Mouse (Mus musculus): ENCODE results near the gene Rassf6.
"Not testable (repeated sequence)": the region's sequence is repeated elsewhere in the genome, so short reads cannot be mapped to it uniquely, and the experiment has no call there.

The Rassf6 gene

DNA sequence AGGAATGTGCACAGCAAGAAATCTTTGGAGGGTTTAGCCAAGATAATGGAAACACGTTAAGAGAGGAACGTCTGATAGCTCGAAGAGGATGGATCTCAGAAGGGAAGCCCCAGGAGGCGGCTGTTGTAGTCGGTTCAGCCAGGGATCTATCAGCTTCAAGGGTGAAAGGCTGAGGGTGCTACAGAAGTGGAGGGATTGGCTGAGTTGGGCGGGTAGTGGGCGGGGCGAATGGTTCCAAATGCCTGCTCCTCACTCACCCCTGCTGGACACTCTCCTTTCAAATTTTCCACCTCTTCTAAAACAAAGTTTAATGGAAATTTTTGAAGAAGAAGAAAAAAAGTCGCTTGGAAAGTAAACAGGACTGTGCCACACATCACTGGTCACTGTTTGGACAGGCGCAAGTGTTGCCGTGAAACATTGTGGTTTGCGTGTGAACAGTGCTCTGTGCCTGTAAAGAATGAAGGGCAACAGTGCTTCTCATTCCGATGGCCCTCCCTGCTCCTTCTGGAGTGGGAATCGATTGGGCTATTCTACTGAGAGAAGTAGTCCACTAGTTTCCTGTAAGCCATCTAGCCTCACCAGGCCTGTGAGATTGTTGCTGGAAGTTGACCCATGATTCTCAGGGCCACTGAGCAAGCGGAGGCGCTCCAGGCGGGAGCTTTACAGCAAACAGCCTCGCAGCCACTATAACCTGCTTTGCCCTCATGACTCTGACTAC lies 15.6 kb downstream of the Rassf6 start:
- DNase-seq (ENCODE audit: low read depth in 1 of 2, low spot score in 2 of 2), result no peak

DNA sequence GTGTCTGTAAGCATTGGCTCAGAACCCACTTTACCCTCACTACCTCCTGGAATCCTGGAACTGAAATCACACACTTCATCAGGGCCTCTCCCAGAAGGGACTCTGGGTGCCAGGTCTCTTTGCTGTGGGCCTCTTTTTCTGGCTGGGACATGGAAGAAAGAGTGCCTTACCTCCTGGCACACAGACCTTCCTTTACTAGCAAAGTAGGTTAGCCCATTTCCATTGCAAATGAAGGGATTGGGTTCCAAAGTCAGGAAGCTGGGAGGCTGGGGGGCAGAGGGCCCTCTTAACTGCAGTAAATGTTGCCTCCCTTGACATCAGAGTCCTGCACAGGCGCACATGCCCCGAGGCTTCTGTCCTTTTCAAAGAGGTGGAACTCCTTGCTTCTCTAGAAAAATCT lies 17.2 kb downstream of the Rassf6 start:
- no peak for DNase-seq (ENCODE audit: low read depth in 1 of 2, low spot score in 2 of 2)

- DNase-seq (ENCODE audit: low read depth in 1 of 2, low spot score in 2 of 2), result no peak
These were observed 18.7 kb downstream of the Rassf6 start for GRCm38 (mm10) chr5:90621726-90622125.

DNA sequence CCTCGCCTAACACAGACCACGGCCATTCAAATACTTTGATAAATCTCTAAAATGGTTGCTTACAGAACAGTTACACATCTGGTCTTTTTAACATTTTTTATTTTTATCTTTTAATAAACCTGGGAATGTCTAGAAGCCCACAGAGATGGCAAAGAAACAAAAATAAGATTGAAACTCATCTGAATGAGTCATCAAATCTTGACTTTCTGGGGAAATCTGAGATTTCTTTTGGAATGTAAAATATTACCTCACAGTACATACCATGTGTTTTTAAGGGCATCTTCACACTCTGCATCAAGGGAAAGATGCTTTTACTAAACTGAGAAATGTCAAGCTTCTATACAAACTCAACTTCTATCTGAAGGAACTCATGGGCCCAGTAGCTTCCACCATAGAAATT lies 19.1 kb downstream of the Rassf6 start:
- DNase-seq (ENCODE audit: low read depth in 1 of 2, low spot score in 2 of 2), result no peak

- no peak for DNase-seq (ENCODE audit: low read depth in 1 of 2, low spot score in 2 of 2)
These were observed 22.6 kb downstream of the Rassf6 start for GRCm38 (mm10) chr5:90617859-90618258.

DNA sequence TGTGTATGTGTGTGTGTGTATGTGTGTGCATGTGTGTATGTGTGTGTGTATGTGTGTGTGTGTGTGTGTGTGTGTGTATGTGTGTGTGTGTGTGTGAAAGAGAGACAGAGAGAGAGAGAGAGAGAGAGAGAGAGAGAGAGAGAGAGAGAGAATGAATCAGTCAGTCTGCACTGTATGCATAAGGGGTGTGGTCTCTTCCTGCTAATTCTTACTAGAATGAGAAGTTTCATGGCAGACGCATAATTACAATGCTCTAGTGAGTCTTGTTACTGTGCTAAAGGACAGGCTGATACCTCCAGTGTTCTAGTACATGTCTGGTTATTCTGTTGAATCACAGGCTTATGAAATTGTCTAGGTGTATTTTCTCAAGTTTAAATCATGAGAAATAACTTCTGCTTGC lies 27.7 kb downstream of the Rassf6 start:
- DNase-seq (ENCODE audit: low read depth in 1 of 2, low spot score in 2 of 2), result not testable (repeated sequence)

- no peak for DNase-seq (ENCODE audit: low read depth in 1 of 2, low spot score in 2 of 2)
These were observed 28.4 kb downstream of the Rassf6 start for GRCm38 (mm10) chr5:90611996-90612611.

DNA sequence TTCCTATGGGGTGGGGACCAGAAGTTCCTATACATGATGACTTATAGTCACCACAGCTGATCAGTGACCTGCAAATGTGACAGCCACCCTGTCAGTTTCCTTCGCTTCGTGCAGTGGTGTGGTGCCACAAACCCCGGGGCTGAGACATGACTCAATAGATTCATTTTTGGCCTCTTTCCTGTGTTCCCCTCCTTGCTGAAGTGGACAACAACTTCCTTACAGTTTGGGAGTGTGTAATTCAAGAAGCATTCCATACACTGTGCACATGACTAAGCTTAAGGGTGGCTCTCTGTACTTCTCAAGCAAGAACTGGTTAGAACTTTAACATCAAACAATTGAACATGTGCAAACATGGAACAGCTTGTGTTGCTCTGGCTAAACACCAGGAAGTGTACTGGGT lies 29.1 kb downstream of the Rassf6 start:
- DNase-seq (ENCODE audit: low read depth in 1 of 2, low spot score in 2 of 2), result no peak

DNA sequence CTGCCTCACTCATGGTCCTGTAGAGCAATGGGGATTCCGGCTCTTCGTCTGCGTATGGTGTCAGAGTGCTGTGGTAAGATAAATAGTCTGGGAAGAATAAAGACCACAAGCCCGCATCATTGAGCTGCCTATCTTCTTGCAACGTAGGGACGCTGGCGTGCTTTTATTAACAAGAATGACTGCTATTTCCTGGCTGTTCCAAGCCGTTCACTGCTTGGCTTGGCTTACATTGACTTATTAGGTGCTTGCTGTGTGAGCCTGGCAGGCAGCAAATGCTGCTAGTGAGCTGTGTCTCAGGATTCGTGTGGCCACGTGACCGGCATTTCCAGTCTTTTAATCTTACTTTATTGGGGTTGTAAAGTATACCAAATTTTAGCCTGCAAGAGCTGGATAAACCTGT lies 31.6 kb downstream of the Rassf6 start:
- DNase-seq (ENCODE audit: low read depth in 1 of 2, low spot score in 2 of 2), result no peak

DNA sequence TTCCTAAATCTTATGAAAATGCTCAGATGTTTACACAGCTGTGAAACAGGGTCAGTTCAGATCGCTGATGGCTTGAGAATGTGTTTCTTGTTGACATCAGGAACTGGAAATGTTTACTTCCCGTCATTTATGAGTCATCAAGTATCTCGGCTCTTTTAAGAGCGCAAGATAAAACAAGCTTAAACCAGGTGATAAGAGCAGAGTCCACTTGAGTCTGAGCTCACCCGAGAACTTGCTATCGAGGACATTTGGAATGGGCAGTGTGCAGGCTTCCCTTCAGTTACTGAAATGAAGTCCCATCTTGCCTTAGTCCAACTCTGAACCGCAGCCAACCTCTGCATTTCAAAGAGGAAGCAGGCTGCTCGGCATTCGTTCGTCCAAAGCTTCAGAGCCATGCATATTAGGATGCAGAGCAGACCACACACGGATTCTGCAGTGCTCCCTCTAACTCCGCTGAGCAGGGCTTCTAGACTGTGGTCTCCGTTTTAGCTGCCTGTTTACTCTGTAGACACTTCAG lies 37.0 kb downstream of the Rassf6 start:
- DNase-seq (ENCODE audit: low read depth in 1 of 2, low spot score in 2 of 2), result no peak

DNA sequence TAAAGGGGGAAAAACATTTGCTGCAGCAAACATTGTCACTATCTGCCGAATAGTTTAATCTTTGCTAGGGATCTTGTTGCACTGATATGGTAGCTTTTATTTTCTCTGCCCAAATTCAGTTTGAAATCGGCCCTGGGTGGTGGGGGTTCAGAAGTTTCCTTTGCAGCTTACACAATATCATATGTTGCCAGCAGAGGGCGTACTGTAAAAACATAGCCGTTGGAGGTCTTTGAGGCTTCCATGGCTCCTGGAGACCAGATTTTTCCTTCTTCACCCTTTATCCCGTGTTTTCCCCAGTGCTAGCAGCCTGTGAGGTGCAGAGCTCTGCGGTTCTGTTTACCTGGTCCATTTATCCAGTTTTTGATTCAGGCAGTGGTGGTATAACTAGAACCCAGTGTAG lies 39.0 kb downstream of the Rassf6 start:
- no peak for DNase-seq (ENCODE audit: low read depth in 1 of 2, low spot score in 2 of 2)

DNA sequence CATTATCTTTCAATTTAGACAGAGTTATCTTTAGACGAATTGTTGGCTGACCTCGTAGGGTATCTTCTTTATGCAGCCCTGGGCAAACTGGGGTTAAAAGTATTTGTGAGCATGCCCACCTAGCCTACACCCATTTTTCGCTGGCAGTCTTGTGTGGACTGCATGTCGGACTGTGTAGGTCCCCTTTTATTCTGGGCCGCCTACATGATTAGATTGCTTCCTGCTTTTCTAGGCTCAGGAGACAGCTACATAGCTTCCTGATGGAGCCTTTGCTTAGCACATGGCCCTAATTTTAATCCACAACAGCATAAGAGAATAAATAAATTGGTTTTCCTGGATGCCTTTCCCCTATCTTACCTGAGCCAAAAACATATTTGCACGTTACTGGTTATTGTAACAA lies 44.3 kb downstream of the Rassf6 start:
- DNase-seq (ENCODE audit: low read depth in 1 of 2, low spot score in 2 of 2), result no peak

DNA sequence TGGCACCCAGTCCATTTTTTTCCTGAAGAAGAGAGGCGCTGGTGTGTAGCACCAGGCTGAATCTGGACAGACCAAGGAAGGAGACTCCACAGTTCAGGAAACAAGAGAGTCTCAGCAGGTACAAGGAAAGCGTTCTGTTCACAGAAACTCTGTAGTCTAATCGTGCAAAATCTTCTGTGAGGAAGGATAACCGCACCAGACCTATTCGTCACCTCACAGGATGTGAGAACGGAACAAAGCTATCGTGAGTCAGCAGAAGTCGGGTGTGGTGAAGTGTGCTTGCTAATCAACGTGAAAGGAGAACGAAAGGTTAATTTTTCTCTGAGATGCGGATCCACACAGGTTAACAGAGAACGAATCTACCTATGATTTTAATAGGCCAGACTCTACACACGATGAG lies 45.5 kb downstream of the Rassf6 start:
- no peak for DNase-seq (ENCODE audit: low read depth in 1 of 2, low spot score in 2 of 2)

- no peak for DNase-seq (ENCODE audit: low read depth in 1 of 2, low spot score in 2 of 2)
These were observed 48.5 kb downstream of the Rassf6 start for GRCm38 (mm10) chr5:90591936-90592335.

GRCm38 (mm10) chr5:90590676-90591075 lies 49.8 kb downstream of the Rassf6 start:
- DNase-seq (ENCODE audit: low read depth in 1 of 2, low spot score in 2 of 2), result no peak

DNA sequence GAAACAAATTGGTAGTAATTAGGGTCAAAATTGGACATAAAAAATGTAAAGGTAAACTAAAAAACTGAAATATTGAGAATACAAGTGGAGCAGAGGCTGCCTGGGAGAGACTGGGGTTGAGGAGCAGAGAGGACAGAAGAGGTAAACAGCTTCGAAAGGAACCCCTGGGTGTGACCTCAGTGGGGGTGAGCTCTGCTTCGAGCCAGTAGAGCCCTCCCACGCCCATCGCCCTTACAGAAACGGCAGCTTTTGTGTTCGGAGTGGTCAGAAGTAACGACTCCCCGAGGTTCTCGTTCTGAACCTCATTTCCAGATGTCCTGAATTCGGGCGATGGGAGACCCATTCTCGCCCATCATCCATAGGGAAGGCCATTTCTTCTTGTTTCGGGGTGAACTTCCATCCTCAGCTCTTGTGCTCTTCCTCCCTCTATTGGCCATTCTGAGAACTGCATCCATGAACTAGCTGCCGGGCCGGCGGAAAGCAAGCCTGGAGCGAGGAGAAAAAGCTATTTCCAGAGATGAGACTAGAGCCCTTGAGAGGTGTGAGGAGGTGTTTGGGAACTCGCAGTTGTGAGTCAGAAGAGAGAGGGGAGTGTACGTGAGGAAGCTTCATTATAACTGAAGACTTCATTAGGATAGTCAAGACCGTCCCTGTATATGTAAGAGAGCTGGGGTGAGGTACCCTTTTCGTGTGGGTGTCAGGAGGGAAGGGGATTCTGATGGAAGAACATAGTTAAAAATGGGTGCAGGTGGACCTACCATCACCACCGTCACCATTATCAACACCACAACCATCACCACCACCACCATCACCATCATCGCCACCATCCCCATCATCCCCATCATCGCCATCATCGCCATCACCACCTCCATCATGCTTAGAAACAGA lies 51.5 kb downstream of the Rassf6 start:
- DNase-seq (ENCODE audit: low read depth in 1 of 2, low spot score in 2 of 2), result peak in 1 of 2 experiments; percentile 18

GRCm38 (mm10) chr5:90588104-90588503 lies 52.4 kb downstream of the Rassf6 start:
- DNase-seq (ENCODE audit: low read depth in 1 of 2, low spot score in 2 of 2), result no peak

GRCm38 (mm10) chr5:90586511-90586910 lies 53.9 kb downstream of the Rassf6 start:
- no peak for DNase-seq (ENCODE audit: low read depth in 1 of 2, low spot score in 2 of 2)

DNA sequence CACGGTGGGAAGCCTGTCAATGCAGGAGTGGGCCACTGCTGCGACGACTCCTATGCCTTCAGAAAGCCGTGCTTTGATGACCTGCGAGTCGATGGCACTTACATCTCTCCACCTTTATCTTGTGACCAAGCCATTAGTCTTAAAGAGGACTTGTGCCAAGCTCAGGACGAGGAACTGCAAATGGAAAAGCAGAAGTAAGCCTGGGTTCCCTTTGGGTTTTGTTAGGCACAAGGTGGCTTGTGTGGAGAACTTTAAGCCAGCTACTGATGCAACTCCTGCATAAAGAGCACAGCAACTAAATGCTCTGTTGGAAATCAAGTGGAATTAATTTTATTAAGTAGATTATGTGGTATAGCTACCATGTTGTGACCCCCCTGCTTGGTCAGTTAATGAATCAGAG lies 55.7 kb downstream of the Rassf6 start:
- DNase-seq (ENCODE audit: low read depth in 1 of 2, low spot score in 2 of 2), result no peak

DNA sequence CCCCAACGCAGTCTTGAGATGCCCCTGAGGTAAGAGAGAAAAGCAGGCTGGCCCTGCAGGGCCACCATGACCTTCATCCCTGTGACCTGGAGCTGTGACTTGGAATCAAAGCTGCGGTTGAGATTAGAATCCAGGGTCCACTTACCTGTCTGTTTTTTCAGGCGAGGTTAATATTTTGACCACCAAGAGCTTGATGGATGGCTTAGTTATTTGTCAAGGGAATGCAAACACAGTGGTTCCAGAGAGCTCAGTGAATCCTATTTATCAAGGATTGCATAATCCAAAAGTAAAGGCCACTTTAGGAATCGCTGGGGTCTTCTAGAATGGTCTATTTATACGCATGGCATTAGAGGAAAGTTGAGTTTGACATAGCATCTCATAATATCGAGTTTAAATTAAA lies 58.3 kb downstream of the Rassf6 start:
- DNase-seq (ENCODE audit: low read depth in 1 of 2, low spot score in 2 of 2), result no peak

DNA sequence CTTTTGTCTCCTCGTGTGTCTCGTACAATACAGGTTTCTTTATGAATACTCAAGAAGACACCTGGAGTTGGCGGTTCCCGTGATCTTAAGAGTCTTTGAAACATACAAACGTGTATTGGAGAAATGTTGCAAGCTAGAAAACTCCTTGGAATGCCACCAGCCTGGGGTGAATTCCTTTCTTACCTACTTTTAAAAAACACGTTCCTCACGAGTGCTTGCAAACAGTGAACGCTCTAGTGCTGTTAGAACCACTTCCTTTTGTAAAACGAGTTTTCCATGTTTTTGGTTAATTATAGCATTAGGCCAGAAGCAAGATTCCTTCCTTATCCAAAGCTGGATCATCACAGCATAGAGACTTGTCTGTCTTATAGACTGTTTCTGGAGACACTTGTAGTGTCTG lies 60.9 kb downstream of the Rassf6 start:
- DNase-seq (ENCODE audit: low read depth in 1 of 2, low spot score in 2 of 2), result no peak

- no peak for DNase-seq (ENCODE audit: low read depth in 1 of 2, low spot score in 2 of 2)
These were observed 62.7 kb downstream of the Rassf6 start for GRCm38 (mm10) chr5:90577751-90578150.
